Mouse (Mus musculus) MEL (cell line): ENCODE results near the gene Pdzd2. TPM values are rescaled to one million over a fixed set of nuclear protein-coding genes. Genes with fewer than 3 reads are reported as not detected.

Experiments
- DNase-seq: peaks from one replicate; pipeline ENCODE4 v3.0.0; 2011; ENCODE audit warnings: low read depth, low spot score
- H3K27ac ChIP-seq: 2 replicates; pipeline ENCODE4 v1.5.1; 2012; ENCODE audit warnings: low read depth, mild to moderate bottlenecking, control low read depth, low read length, moderate library complexity; ENCODE audit not compliant: control insufficient read depth
- H3K27me3 ChIP-seq, 2 experiments: fragments of 150-350 bp in 1 of 2; sonication (generic) in 1 of 2; 2 replicates each; pipeline ENCODE4 v1.6.1; 2012; ENCODE audit warnings: low read length in 2 of 2, mild to moderate bottlenecking in 2 of 2, improper control_type of control experiment in 1 of 2, moderate library complexity in 1 of 2; ENCODE audit not compliant: insufficient read depth in 2 of 2, control insufficient read depth in 1 of 2
- H3K36me3 ChIP-seq, 2 experiments: 2 replicates each; pipeline ENCODE4 v1.6.1; 2012 to 2014; ENCODE audit warnings: low read length in 2 of 2, improper control_type of control experiment in 1 of 2, inconsistent platforms in 1 of 2, mild to moderate bottlenecking in 1 of 2; ENCODE audit not compliant: insufficient read depth in 2 of 2, control insufficient read depth in 1 of 2
- H3K4me1 ChIP-seq, 2 experiments: fragments of 150-350 bp in 1 of 2; sonication (generic) in 1 of 2; 2 replicates each; pipeline ENCODE4 v1.6.1; 2012; ENCODE audit warnings: low read length in 2 of 2, improper control_type of control experiment in 1 of 2, mild to moderate bottlenecking in 1 of 2; ENCODE audit not compliant: insufficient read depth in 2 of 2, control insufficient read depth in 1 of 2
- H3K4me3 ChIP-seq, 2 experiments: fragments of 150-350 bp in 1 of 2; sonication (generic) in 1 of 2; 2 replicates each; pipeline ENCODE4 v1.5.1; 2012; ENCODE audit warnings: low read depth in 2 of 2, low read length in 2 of 2, mild to moderate bottlenecking in 2 of 2, moderate library complexity in 2 of 2, control low read depth in 1 of 2, improper control_type of control experiment in 1 of 2; ENCODE audit not compliant: control insufficient read depth in 1 of 2, insufficient read depth in 1 of 2
- H3K79me2 ChIP-seq: 2 replicates; pipeline ENCODE4 v1.6.1; 2012; ENCODE audit warnings: mild to moderate bottlenecking, low read length, moderate library complexity; ENCODE audit not compliant: control insufficient read depth, poor library complexity, insufficient read depth
- H3K9ac ChIP-seq: 2 replicates; pipeline ENCODE4 v1.6.1; 2012; ENCODE audit warnings: low read depth, mild to moderate bottlenecking, control low read depth, low read length, moderate library complexity; ENCODE audit not compliant: control insufficient read depth, poor library complexity, severe bottlenecking
- H3K9me3 ChIP-seq: fragments of 150-350 bp; sonication (generic); replicated peaks from 2 replicates; pipeline ENCODE4 v1.6.1; 2012; ENCODE audit warnings: mild to moderate bottlenecking, low read length, improper control_type of control experiment, moderate library complexity; ENCODE audit not compliant: insufficient read depth
- BHLHE40 ChIP-seq: IDR thresholded peaks from 2 replicates; pipeline ENCODE4 v1.6.1; 2012; ENCODE audit warnings: low read depth, mild to moderate bottlenecking, inconsistent platforms, low read length, improper control_type of control experiment, borderline replicate concordance
- CHD1 ChIP-seq: IDR thresholded peaks from 2 replicates; pipeline ENCODE4 v1.6.1; 2012; ENCODE audit warnings: low read depth, mild to moderate bottlenecking, inconsistent platforms, low read length, improper control_type of control experiment
- CHD2 ChIP-seq: IDR thresholded peaks from 2 replicates; pipeline ENCODE4 v1.6.1; 2011; ENCODE audit warnings: low read length, improper control_type of control experiment
- CTCF ChIP-seq, 3 experiments: IDR thresholded peaks in 2 of 3; conservative IDR thresholded peaks in 1 of 3; 2 replicates each; pipeline ENCODE4 v1.5.1; 2011 to 2012; ENCODE audit warnings: low read length in 3 of 3, low read depth in 2 of 3, mild to moderate bottlenecking in 2 of 3, improper control_type of control experiment in 1 of 3, inconsistent platforms in 1 of 3, mixed read lengths in 1 of 3, moderate library complexity in 1 of 3; ENCODE audit not compliant: control insufficient read depth in 1 of 3, insufficient read depth in 1 of 3, poor library complexity in 1 of 3, severe bottlenecking in 1 of 3
- E2F4 ChIP-seq: IDR thresholded peaks from 2 replicates; pipeline ENCODE4 v1.6.1; 2011; ENCODE audit warnings: low read depth, low read length, improper control_type of control experiment, borderline replicate concordance
- ELF1 ChIP-seq: IDR thresholded peaks from 2 replicates; pipeline ENCODE4 v1.6.1; 2014; ENCODE audit warnings: low read depth, mild to moderate bottlenecking, inconsistent platforms, low read length, improper control_type of control experiment, moderate library complexity
- EP300 ChIP-seq, 2 experiments: IDR thresholded peaks; 2 replicates each; pipeline ENCODE4 v1.6.1; 2011; ENCODE audit warnings: improper control_type of control experiment in 2 of 2, low read length in 2 of 2, low read depth in 1 of 2, mild to moderate bottlenecking in 1 of 2
- ETS1 ChIP-seq: IDR thresholded peaks from 2 replicates; pipeline ENCODE4 v1.6.1; 2012; ENCODE audit warnings: low read depth, mild to moderate bottlenecking, inconsistent platforms, low read length, improper control_type of control experiment, moderate library complexity
- GABPA ChIP-seq: IDR thresholded peaks from 2 replicates; pipeline ENCODE4 v1.6.1; 2012; ENCODE audit warnings: low read depth, mild to moderate bottlenecking, inconsistent platforms, low read length, improper control_type of control experiment, moderate library complexity
- GATA1 ChIP-seq: IDR thresholded peaks from 2 replicates; pipeline ENCODE4 v1.6.1; 2011; ENCODE audit warnings: low read depth, low read length, improper control_type of control experiment
- HCFC1 ChIP-seq: IDR thresholded peaks from 2 replicates; pipeline ENCODE4 v1.6.1; 2012; ENCODE audit warnings: low read depth, mild to moderate bottlenecking, inconsistent platforms, low read length, improper control_type of control experiment, moderate library complexity
- JUND ChIP-seq: IDR thresholded peaks from 2 replicates; pipeline ENCODE4 v1.6.1; 2011; ENCODE audit warnings: low read depth, mild to moderate bottlenecking, improper control_type of control experiment, low read length
- KAT2A ChIP-seq: conservative IDR thresholded peaks from 2 replicates; pipeline ENCODE4 v1.6.1; 2012; ENCODE audit warnings: low read depth, low read length, improper control_type of control experiment, inconsistent platforms
- MAFK ChIP-seq: IDR thresholded peaks from 2 replicates; pipeline ENCODE4 v1.6.1; 2011; ENCODE audit warnings: low read depth, mild to moderate bottlenecking, low read length, improper control_type of control experiment, borderline replicate concordance
- MAX ChIP-seq: IDR thresholded peaks from 2 replicates; pipeline ENCODE4 v1.6.1; 2011; ENCODE audit warnings: low read length, improper control_type of control experiment
- MAZ ChIP-seq: IDR thresholded peaks from 2 replicates; pipeline ENCODE4 v1.6.1; 2012; ENCODE audit warnings: low read depth, mild to moderate bottlenecking, inconsistent platforms, low read length, improper control_type of control experiment
- MEF2A ChIP-seq: IDR thresholded peaks from 2 replicates; pipeline ENCODE4 v1.6.1; 2014; ENCODE audit warnings: low read depth, mild to moderate bottlenecking, inconsistent platforms, low read length, improper control_type of control experiment; ENCODE audit not compliant: poor library complexity, insufficient replicate concordance, severe bottlenecking; ENCODE audit errors: extremely low read depth
- MXI1 ChIP-seq: IDR thresholded peaks from 2 replicates; pipeline ENCODE4 v1.6.1; 2011; ENCODE audit warnings: mild to moderate bottlenecking, low read depth, low read length, improper control_type of control experiment
- MYC ChIP-seq: IDR thresholded peaks from 2 replicates; pipeline ENCODE4 v1.6.1; 2011; ENCODE audit warnings: low read depth, mild to moderate bottlenecking, low read length, improper control_type of control experiment, moderate library complexity
- NELFE ChIP-seq: IDR thresholded peaks from 2 replicates; pipeline ENCODE4 v1.6.1; 2011; ENCODE audit warnings: low read depth, low read length, improper control_type of control experiment
- NRF1 ChIP-seq: IDR thresholded peaks from 2 replicates; pipeline ENCODE4 v1.6.1; 2014; ENCODE audit warnings: low read depth, mild to moderate bottlenecking, inconsistent platforms, low read length, improper control_type of control experiment, moderate library complexity; ENCODE audit not compliant: poor library complexity, insufficient read depth, severe bottlenecking
- POLR2A ChIP-seq, 2 experiments: IDR thresholded peaks; 2 replicates each; pipeline ENCODE4 v1.6.1; 2011 to 2012; ENCODE audit warnings: low read length in 2 of 2, mild to moderate bottlenecking in 2 of 2, control low read depth in 1 of 2, improper control_type of control experiment in 1 of 2, low read depth in 1 of 2, moderate library complexity in 1 of 2; ENCODE audit not compliant: control insufficient read depth in 1 of 2, insufficient read depth in 1 of 2, poor library complexity in 1 of 2
- POLR2AphosphoS2 ChIP-seq: IDR thresholded peaks from 2 replicates; pipeline ENCODE4 v1.6.1; 2011; ENCODE audit warnings: low read length, improper control_type of control experiment
- POLR2AphosphoS5 ChIP-seq: IDR thresholded peaks from 2 replicates; pipeline ENCODE4 v1.6.1; 2012; ENCODE audit warnings: low read depth, borderline replicate concordance, mild to moderate bottlenecking, inconsistent platforms, low read length, moderate library complexity, mixed read lengths
- RAD21 ChIP-seq: IDR thresholded peaks from 2 replicates; pipeline ENCODE4 v1.6.1; 2011; ENCODE audit warnings: mild to moderate bottlenecking, low read depth, low read length, improper control_type of control experiment
- RCOR1 ChIP-seq: IDR thresholded peaks from 2 replicates; pipeline ENCODE4 v1.6.1; 2012; ENCODE audit warnings: low read depth, mild to moderate bottlenecking, inconsistent platforms, low read length, improper control_type of control experiment
- SIN3A ChIP-seq: IDR thresholded peaks from 2 replicates; pipeline ENCODE4 v1.6.1; 2012; ENCODE audit warnings: low read length, improper control_type of control experiment, inconsistent platforms
- SMC3 ChIP-seq: IDR thresholded peaks from 2 replicates; pipeline ENCODE4 v1.6.1; 2011; ENCODE audit warnings: low read depth, low read length, improper control_type of control experiment
- TAL1 ChIP-seq: IDR thresholded peaks from 2 replicates; pipeline ENCODE4 v1.6.1; 2012; ENCODE audit warnings: mild to moderate bottlenecking, inconsistent platforms, low read length, moderate library complexity, mixed read lengths
- TBP ChIP-seq: IDR thresholded peaks from 2 replicates; pipeline ENCODE4 v1.8.0; 2011; ENCODE audit warnings: low read depth, low read length, improper control_type of control experiment
- TCF12 ChIP-seq: IDR thresholded peaks from 2 replicates; pipeline ENCODE4 v1.6.1; 2014; ENCODE audit warnings: low read depth, mild to moderate bottlenecking, inconsistent platforms, low read length, improper control_type of control experiment, moderate library complexity
- UBTF ChIP-seq: IDR thresholded peaks from 2 replicates; pipeline ENCODE4 v1.6.1; 2012; ENCODE audit warnings: low read depth, mild to moderate bottlenecking, inconsistent platforms, low read length, improper control_type of control experiment, moderate library complexity, borderline replicate concordance; ENCODE audit not compliant: insufficient read depth
- USF1 ChIP-seq: IDR thresholded peaks from 2 replicates; pipeline ENCODE4 v1.6.1; 2014; ENCODE audit warnings: low read depth, mild to moderate bottlenecking, inconsistent platforms, low read length, improper control_type of control experiment, moderate library complexity
- ZC3H11A ChIP-seq: IDR thresholded peaks from 2 replicates; pipeline ENCODE4 v1.6.1; 2012; ENCODE audit warnings: low read depth, mild to moderate bottlenecking, inconsistent platforms, low read length, improper control_type of control experiment
- ZKSCAN1 ChIP-seq: IDR thresholded peaks from 2 replicates; pipeline ENCODE4 v1.6.1; 2012; ENCODE audit warnings: low read depth, mild to moderate bottlenecking, inconsistent platforms, low read length, improper control_type of control experiment, moderate library complexity
- ZMIZ1 ChIP-seq: IDR thresholded peaks from 2 replicates; pipeline ENCODE4 v1.6.1; 2012; ENCODE audit warnings: low read depth, mild to moderate bottlenecking, inconsistent platforms, low read length, improper control_type of control experiment, moderate library complexity
- ZNF384 ChIP-seq: IDR thresholded peaks from 2 replicates; pipeline ENCODE4 v1.6.1; 2012; ENCODE audit warnings: low read depth, mild to moderate bottlenecking, inconsistent platforms, low read length, improper control_type of control experiment
- polyA plus RNA-seq, 2 experiments: library from polyadenylated mRNA; stranded (reverse) in 1 of 2; unstranded in 1 of 2; fragments of >175 nt in 1 of 2; fragments of >200 nt in 1 of 2; gene quantifications; 2 replicates each; pipeline versions ENCODE4 v1.2.1 to v1.2.4; 2012; ENCODE audit warnings: low replicate concordance in 2 of 2, low read depth in 1 of 2; ENCODE audit not compliant: insufficient read length in 2 of 2, insufficient read depth in 1 of 2, missing spikeins in 1 of 2
- total RNA-seq: library from RNA; depleted of rRNA; stranded (reverse); fragments of 300-350 nt; gene quantifications from 2 replicates; pipeline ENCODE4 v1.2.3, GENCODE M21; 2012

Pdzd2 gene
- total and polyA plus RNA-seq, 3 experiments, result 0.15 to 0.33 TPM; not detected in 1

- Histone ChIP-seq H3K27ac (no peak overlapping the region), H3K4me1 (peaks cover 0 to 7% of the 10 kb centered on the region in 2 experiments; a peak in 3 of 4 replicates), H3K4me3 (peak overlapping the region; percentile 60 to 87), H3K9me3 (no peaks in the 10 kb centered on the region), H3K79me2 (no peaks in the 10 kb centered on the region), H3K27me3 (no peaks in the 10 kb centered on the region; a peak in 1 of 4 replicates), H3K36me3 (no peaks in the 10 kb centered on the region), H3K9ac (peak overlapping the region; percentile 58)
- DNase-seq, result peak; percentile 88
- TF ChIP-seq BHLHE40 (peak; percentile 22; the same call in 1 of the 2 replicates), CHD2 (no peak), NRF1 (no peak), ZMIZ1 (no peak), POLR2AphosphoS5 (no peak), RCOR1 (no peak), USF1 (no peak), CTCF (IDR thresholded peaks at IDR 0.05 in 2 of 3, conservative IDR thresholded peaks at IDR 0.05 in 1 of 3; ENCODE audit: control insufficient read depth in 1 of 3, insufficient read depth in 1 of 3, low read depth in 2 of 3, low read length in 3 of 3, poor library complexity in 1 of 3, severe bottlenecking in 1 of 3) (peak; percentile 34 to 96 (median 48)), JUND (no peak), ZKSCAN1 (no peak), CHD1 (no peak), HCFC1 (0 out of 2 replicates have a peak, but pooled peaks have one; percentile 38), ETS1 (0 out of 2 replicates have a peak, but pooled peaks have one; percentile 31), E2F4 (no peak; the same call in 1 of the 2 replicates), TAL1 (no peak), GABPA (no peak), MXI1 (peak; percentile 75), UBTF (no peak), ELF1 (no peak), SIN3A (peak; percentile 94), ZC3H11A (peak; percentile 94), POLR2AphosphoS2 (no peak), GATA1 (no peak), NELFE (no peak), TCF12 (0 out of 2 replicates have a peak, but pooled peaks have one; percentile 7), MAX (peak; percentile 54), RAD21 (peak; percentile 98), MAZ (peak; percentile 38; the same call in 1 of the 2 replicates), EP300 (IDR thresholded peaks at IDR 0.05; ENCODE audit: low read depth in 1 of 2, low read length in 2 of 2) (no peak; a peak in 1 of 4 replicates), ZNF384 (peak; percentile 58; the same call in 1 of the 2 replicates), POLR2A (IDR thresholded peaks at IDR 0.05; ENCODE audit: control insufficient read depth in 1 of 2, insufficient read depth in 1 of 2, low read depth in 1 of 2, low read length in 2 of 2, poor library complexity in 1 of 2) (no peak), KAT2A (no peak), MYC (peak; percentile 92), MAFK (no peak), SMC3 (peak; percentile 97), MEF2A (no peak), TBP (no peak; the same call in 1 of the 2 replicates)
Observed at GRCm38 (mm10) chr15:12577054-12577696, 162.5 kb downstream of the Pdzd2 start.
